Mouse (Mus musculus): ENCODE results near the gene Pskh1. TPM values are rescaled to one million over a fixed set of nuclear protein-coding genes. Genes with fewer than 3 reads are reported as not detected.

Pskh1 gene
- polyA plus RNA-seq (2017; shearing (Covaris generic)) = 38.1 TPM

GRCm38 (mm10) chr8:105900180-105900940, at the start of gene Pskh1:
Pskh1 (plus strand) TSS chr8:105900441.

GRCm38 (mm10) chr8:105853178-105853577, 47.1 kb upstream of the Pskh1 start, which contains the start of gene Cenpt:
Cenpt (minus strand) TSS chr8:105853278.

GRCm38 (mm10) chr8:105854715-105855216, 45.5 kb upstream of the Pskh1 start, which contains the start of gene Thap11:
Thap11 (plus strand) TSS chr8:105855132.

GRCm38 (mm10) chr8:105860143-105860981, 39.9 kb upstream of the Pskh1 start, which contains the start of gene Nutf2:
Nutf2 (plus strand) TSS chr8:105860580.

DNA sequence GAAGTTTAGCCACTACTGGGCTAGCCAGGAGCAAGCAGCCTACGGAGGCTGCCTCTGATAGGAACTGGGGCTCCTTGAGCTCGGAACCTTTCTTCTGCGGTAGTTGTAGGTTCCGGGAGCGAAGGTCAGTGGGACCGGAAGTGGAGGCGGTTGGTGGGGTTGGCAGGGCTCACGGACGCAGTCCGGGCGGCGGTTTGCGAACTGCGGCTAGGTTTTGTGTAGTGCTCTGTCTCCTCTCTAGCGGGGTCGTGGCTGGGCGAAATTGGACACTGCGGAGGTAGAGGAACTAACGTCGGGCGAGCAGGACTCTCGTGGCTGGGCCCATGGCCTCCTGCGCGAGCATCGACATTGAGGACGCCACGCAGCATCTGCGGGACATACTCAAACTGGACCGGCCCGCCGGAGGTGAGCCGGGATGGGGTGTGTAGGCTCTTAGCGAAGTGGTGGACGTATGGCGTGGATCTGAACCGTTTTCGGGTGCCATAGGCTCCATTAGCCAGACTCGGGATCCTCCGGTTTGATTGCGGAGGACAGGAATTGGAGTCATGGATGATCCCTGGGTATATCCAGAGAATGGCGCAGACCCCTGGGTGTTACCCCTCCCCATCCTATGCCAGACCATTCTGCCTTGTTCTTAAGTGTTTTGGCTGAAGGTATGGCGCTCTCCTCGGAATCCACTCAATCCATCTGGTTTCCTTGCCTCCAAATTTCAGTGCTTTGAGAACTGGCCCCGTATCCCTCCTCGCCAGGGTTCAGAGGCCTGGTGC, 19.3 kb upstream of the Pskh1 start, which contains the start of gene Edc4:
Gene Edc4 (plus strand): TSS at position 128 of the 767 bp plus-strand sequence.

DNA sequence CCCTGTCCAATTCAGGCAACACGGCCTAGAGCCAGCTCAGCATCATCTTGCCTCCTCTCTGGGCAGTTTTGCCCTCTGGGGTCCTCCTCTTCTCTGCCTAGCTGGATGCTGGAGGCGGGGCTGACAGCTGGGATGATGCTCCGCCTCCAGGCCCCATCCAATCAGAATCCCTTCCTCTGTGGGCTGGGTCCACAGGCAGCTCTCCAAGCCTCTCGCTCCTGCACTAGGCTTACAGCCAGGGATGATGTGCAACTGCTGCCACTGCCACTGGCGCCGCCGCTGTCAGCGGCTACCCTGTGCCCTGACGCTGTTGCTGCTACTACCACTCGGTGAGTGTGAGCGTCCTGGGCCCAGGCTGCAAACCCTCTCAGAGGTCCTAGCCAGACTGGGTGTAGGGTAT, 6.9 kb upstream of the Pskh1 start, which contains the start of gene Nrn1l:
Gene Nrn1l (plus strand): TSS at position 229 of the 400 bp plus-strand sequence.

DNA sequence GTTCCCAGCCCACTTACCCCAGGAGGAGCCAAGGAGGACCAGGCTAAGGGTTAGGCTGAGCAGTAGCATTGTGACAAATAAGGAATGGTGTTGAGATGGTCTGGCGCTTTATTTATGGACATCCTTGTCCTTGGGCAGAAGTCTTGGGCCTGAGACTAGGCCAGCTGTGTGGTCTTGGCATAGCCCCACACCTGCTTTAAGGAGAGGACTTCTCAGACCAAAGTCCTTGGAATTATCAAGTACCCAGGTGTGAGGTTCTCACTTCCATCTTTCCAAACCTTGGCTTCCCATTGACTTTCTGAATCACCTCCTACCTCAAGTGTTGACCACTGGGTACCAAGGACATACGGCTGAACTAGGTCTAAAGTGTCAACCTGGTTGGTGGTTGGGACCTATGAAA, 33.5 kb downstream of the Pskh1 start, which contains the start of gene Ctrl:
Gene Ctrl (minus strand): TSS at position 101 of the 400 bp plus-strand sequence.

GRCm38 (mm10) chr8:105938306-105938669, 38.0 kb downstream of the Pskh1 start, which contains the start of gene Psmb10:
Psmb10 (minus strand) TSS chr8:105938444.

GRCm38 (mm10) chr8:105943321-105943739, 43.1 kb downstream of the Pskh1 start, which contains the start of gene Lcat:
Lcat (minus strand) TSS chr8:105943382.

GRCm38 (mm10) chr8:105965905-105966341, 65.7 kb downstream of the Pskh1 start, which contains the start of gene Slc12a4:
Slc12a4 (minus strand) TSS chr8:105966097.

DNA sequence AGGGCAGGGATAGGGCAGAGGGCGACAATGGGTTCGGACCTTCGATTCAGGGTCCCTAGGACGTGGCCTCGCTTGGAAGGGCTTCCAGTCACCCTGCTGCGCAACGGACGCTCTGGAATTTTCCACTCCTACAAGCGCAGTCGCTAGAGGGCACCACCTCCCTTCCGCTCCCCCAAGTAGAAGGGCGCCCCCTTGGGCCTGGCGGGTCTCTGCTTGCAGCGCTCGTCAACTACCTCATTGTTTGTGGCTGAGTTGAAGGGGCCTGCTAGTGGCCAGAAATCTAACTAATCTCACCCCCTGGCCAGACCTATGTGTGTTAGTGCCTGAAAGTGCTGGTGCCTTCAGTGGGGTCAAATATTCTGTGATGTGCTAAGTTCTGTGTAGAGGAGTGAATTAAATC, 79.1 kb downstream of the Pskh1 start, which contains the start of gene Dpep3:
Gene Dpep3 (minus strand): TSS at position 105 of the 400 bp plus-strand sequence.

Other genes with a start within 250 kb of the Pskh1 start
- 25.6 TPM for gene Carmil2, start 214.2 kb upstream of the Pskh1 start, polyA plus RNA-seq (2017; shearing (Covaris generic))
- gene Acd, start 199.3 kb upstream of the Pskh1 start, polyA plus RNA-seq (2017; shearing (Covaris generic)) = 92.3 TPM
- 12.3 TPM for gene Pard6a, start 199.3 kb upstream of the Pskh1 start, polyA plus RNA-seq (2017; shearing (Covaris generic))
- gene 4933405L10Rik, start 192.8 kb upstream of the Pskh1 start, polyA plus RNA-seq (2017; shearing (Covaris generic)) = 0.35 TPM
- 3.7 TPM for gene Enkd1, start 192.2 kb upstream of the Pskh1 start, polyA plus RNA-seq (2017; shearing (Covaris generic))
- gene Gfod2, start 141.8 kb upstream of the Pskh1 start, polyA plus RNA-seq (2017; shearing (Covaris generic)) = 6.3 TPM
- 27.8 TPM for gene Ranbp10, start 73.1 kb upstream of the Pskh1 start, polyA plus RNA-seq (2017; shearing (Covaris generic))
- gene Tsnaxip1, start 72.7 kb upstream of the Pskh1 start, polyA plus RNA-seq (2017; shearing (Covaris generic)) = not detected
- 18.1 TPM for gene Cenpt, start 47.2 kb upstream of the Pskh1 start, polyA plus RNA-seq (2017; shearing (Covaris generic))
- 17.4 TPM for gene Thap11, start 45.3 kb upstream of the Pskh1 start, polyA plus RNA-seq (2017; shearing (Covaris generic))
- 11.7 TPM for gene Nutf2, start 39.9 kb upstream of the Pskh1 start, polyA plus RNA-seq (2017; shearing (Covaris generic))
- gene Edc4, start 19.6 kb upstream of the Pskh1 start, polyA plus RNA-seq (2017; shearing (Covaris generic)) = 120 TPM
- gene Nrn1l, start 6.9 kb upstream of the Pskh1 start, polyA plus RNA-seq (2017; shearing (Covaris generic)) = 2.6 TPM
- gene Ctrl, start 33.4 kb downstream of the Pskh1 start, polyA plus RNA-seq (2017; shearing (Covaris generic)) = 1.9 TPM
- gene Psmb10, start 38.0 kb downstream of the Pskh1 start, polyA plus RNA-seq (2017; shearing (Covaris generic)) = 505 TPM
- gene Lcat, start 42.9 kb downstream of the Pskh1 start, polyA plus RNA-seq (2017; shearing (Covaris generic)) = 0.59 TPM
- 20.9 TPM for gene Slc12a4, start 65.7 kb downstream of the Pskh1 start, polyA plus RNA-seq (2017; shearing (Covaris generic))
- gene Dpep3, start 79.0 kb downstream of the Pskh1 start, polyA plus RNA-seq (2017; shearing (Covaris generic)) = not detected
- gene Dus2, start 90.9 kb downstream of the Pskh1 start, polyA plus RNA-seq (2017; shearing (Covaris generic)) = 31.4 TPM
- 0.43 TPM for gene Dpep2nb, start 105.5 kb downstream of the Pskh1 start, polyA plus RNA-seq (2017; shearing (Covaris generic))
- gene Ddx28, start 111.4 kb downstream of the Pskh1 start, polyA plus RNA-seq (2017; shearing (Covaris generic)) = 10.8 TPM
- gene Nfatc3, start 158.4 kb downstream of the Pskh1 start, polyA plus RNA-seq (2017; shearing (Covaris generic)) = 63.7 TPM
- gene Esrp2, start 236.5 kb downstream of the Pskh1 start, polyA plus RNA-seq (2017; shearing (Covaris generic)) = 1.7 TPM
- 14.1 TPM for gene Pla2g15, start 250.0 kb downstream of the Pskh1 start, polyA plus RNA-seq (2017; shearing (Covaris generic))